ENCODE assay signal across 17 mouse cellular contexts in the genomic region with DNA sequence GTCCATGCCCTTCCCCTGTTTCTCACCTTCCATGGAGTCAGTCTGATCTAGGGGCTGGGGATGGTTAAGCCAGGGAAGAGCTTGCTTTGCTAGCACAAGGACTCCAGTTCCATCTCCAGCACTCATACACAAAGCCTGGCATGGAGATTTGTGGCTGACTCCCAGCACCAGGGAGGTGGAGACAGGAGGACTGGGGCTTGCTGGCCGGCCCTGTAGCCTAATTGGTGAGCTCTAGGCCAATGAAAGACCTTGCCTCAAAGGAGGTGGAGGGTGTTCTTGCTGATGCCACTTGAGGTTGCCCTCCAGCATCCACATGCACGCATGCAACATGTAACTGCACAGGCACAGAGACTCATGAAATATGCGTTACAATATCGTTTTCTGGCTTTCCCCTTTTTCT. TPM values are rescaled to one million over a fixed set of nuclear protein-coding genes. Genes with fewer than 3 reads are reported as not detected.
DNase-seq lines count a peak whose midpoint lies in the region; ATAC-seq and TF ChIP-seq lines count a peak whose summit lies in the region.
"Had no signal": no experiment of that assay in that cellular context is flagged by ENCODE, and none has a peak within 500 bp of the region (broad histone marks: within the 10 kb centered on the region; RNA-seq: fewer than 3 reads in every experiment).

No protein-coding gene starts in this region.

- H3K4me3 ChIP-seq in heart, embryonic 11.5 days (ENCODE audit: low read depth, low read length), result no peak overlapping the region
- H3K4me3 ChIP-seq in liver, adult 2 months (ENCODE audit: insufficient read depth, low read depth, low read length), result no peak overlapping the region
- H3K4me3 ChIP-seq in liver, postnatal 0 days (ENCODE audit: low read depth, low read length), result no peak overlapping the region
- no peak overlapping the region for H3K4me3 ChIP-seq in embryonic facial prominence, embryonic 15.5 days (replicated peaks)
- no peak overlapping the region for H3K4me3 ChIP-seq in stomach, embryonic 15.5 days (replicated peaks)
- H3K4me3 ChIP-seq: hindbrain, embryonic 12.5 days; midbrain, embryonic 12.5 days; neural tube, embryonic 13.5 days had no signal

- H3K4me1 ChIP-seq in heart, embryonic 11.5 days (ENCODE audit: control insufficient read depth, insufficient read depth, low read length), result peaks cover 13% of the 10 kb centered on the region
- peaks cover 27% of the 10 kb centered on the region for H3K4me1 ChIP-seq in liver, adult 2 months (ENCODE audit: control insufficient read depth, insufficient read depth, low read length)
- H3K4me1 ChIP-seq in liver, postnatal 0 days (ENCODE audit: insufficient read depth), result peaks cover 32% of the 10 kb centered on the region
- peaks cover 59% of the 10 kb centered on the region for H3K4me1 ChIP-seq in embryonic facial prominence, embryonic 15.5 days
- H3K4me1 ChIP-seq in stomach, embryonic 15.5 days, result peaks cover 19% of the 10 kb centered on the region

- no peak for TF ChIP-seq EP300 in liver, postnatal 0 days (IDR thresholded peaks at IDR 0.05; ENCODE audit: low read depth)

- no peaks in the 10 kb centered on the region for H3K9me3 ChIP-seq in heart, embryonic 11.5 days (replicated peaks; ENCODE audit: control insufficient read depth, low read length)
- H3K9me3 ChIP-seq in liver, postnatal 0 days (ENCODE audit: low read length), result no peaks in the 10 kb centered on the region
- H3K9me3 ChIP-seq in embryonic facial prominence, embryonic 15.5 days (replicated peaks), result no peaks in the 10 kb centered on the region
- no peaks in the 10 kb centered on the region for H3K9me3 ChIP-seq in stomach, embryonic 15.5 days
- H3K9me3 ChIP-seq: hindbrain, embryonic 12.5 days; midbrain, embryonic 12.5 days; neural tube, embryonic 13.5 days had no signal

- no peak overlapping the region for H3K9ac ChIP-seq in heart, embryonic 11.5 days (ENCODE audit: low read depth, low read length)
- no peak overlapping the region for H3K9ac ChIP-seq in liver, adult 2 months (ENCODE audit: low read depth, low read length)
- H3K9ac ChIP-seq in liver, postnatal 0 days (replicated peaks), result no peak overlapping the region
- no peak overlapping the region for H3K9ac ChIP-seq in embryonic facial prominence, embryonic 15.5 days
- no peak overlapping the region for H3K9ac ChIP-seq in stomach, embryonic 15.5 days
- H3K9ac ChIP-seq: hindbrain, embryonic 12.5 days; midbrain, embryonic 12.5 days; neural tube, embryonic 13.5 days had no signal

- H3K27ac ChIP-seq in heart, embryonic 11.5 days (ENCODE audit: low read depth, low read length), result no peak overlapping the region
- H3K27ac ChIP-seq in liver, adult 2 months (replicated peaks; ENCODE audit: insufficient read depth, low read depth, low read length), result 0 out of 2 replicates have a peak overlapping the region, but pooled peaks have one; percentile 0
- H3K27ac ChIP-seq in liver, postnatal 0 days (ENCODE audit: low read depth), result no peak overlapping the region
- peak overlapping the region; percentile 81 for H3K27ac ChIP-seq in embryonic facial prominence, embryonic 15.5 days (replicated peaks)
- H3K27ac ChIP-seq in stomach, embryonic 15.5 days, result peak overlapping the region; percentile 26; the same call in 1 of the 2 replicates
- H3K27ac ChIP-seq: hindbrain, embryonic 12.5 days; kidney, postnatal 0 days; midbrain, embryonic 12.5 days; neural tube, embryonic 13.5 days had no signal

- WGBS in heart, embryonic 11.5 days (ENCODE audit: insufficient replicate concordance), result 72% methylated on average over 4 of the region's 4 CpGs
- WGBS in liver, adult 2 months, result 81% methylated on average over 4 of the region's 4 CpGs
- WGBS in liver, postnatal 0 days (ENCODE audit: insufficient replicate concordance), result 85% methylated on average over 4 of the region's 4 CpGs
- 71% methylated on average over 4 of the region's 4 CpGs for WGBS in embryonic facial prominence, embryonic 15.5 days
- WGBS in stomach, embryonic 15.5 days, result 80% methylated on average over 4 of the region's 4 CpGs

- ATAC-seq in heart, embryonic 11.5 days (replicated peaks; ENCODE audit: insufficient number of reproducible peaks, low FRiP score, low TSS enrichment), result no peak
- ATAC-seq in liver, postnatal 0 days, result no peak
- no peak for ATAC-seq in embryonic facial prominence, embryonic 15.5 days (ENCODE audit: insufficient number of reproducible peaks, low FRiP score, low TSS enrichment, low read depth)
- ATAC-seq in stomach, embryonic 15.5 days (ENCODE audit: insufficient read depth, low FRiP score, low read depth), result no peak
- ATAC-seq: intestine, embryonic 16.5 days had no signal

- no peak for TF ChIP-seq CTCF in liver, adult 2 months (IDR thresholded peaks at IDR 0.05; ENCODE audit: low read depth, low read length)
- TF ChIP-seq CTCF in liver, postnatal 0 days (IDR thresholded peaks at IDR 0.05; ENCODE audit: low read depth), result no peak

- no peak overlapping the region for H3K4me2 ChIP-seq in heart, embryonic 11.5 days
- no peak overlapping the region for H3K4me2 ChIP-seq in liver, postnatal 0 days (ENCODE audit: low read depth, low read length)
- H3K4me2 ChIP-seq in embryonic facial prominence, embryonic 15.5 days (replicated peaks), result no peak overlapping the region
- no peak overlapping the region for H3K4me2 ChIP-seq in stomach, embryonic 15.5 days
- H3K4me2 ChIP-seq: hindbrain, embryonic 12.5 days; liver, embryonic 11.5 days; midbrain, embryonic 12.5 days; neural tube, embryonic 13.5 days had no signal

- intact Hi-C loops in gastrocnemius, postnatal 36 days (cut with DNase I), result no loop called here

- DNase-seq in heart, adult 18-20 months, result peak; percentile 45 to 60
- peak; percentile 74 for DNase-seq in liver, adult 2 months (ENCODE audit: extremely low read depth, low read depth, low spot score)
- DNase-seq in liver, postnatal 0 days, result no peak
- no peak for DNase-seq in gastrocnemius, postnatal 36 days
- DNase-seq in cerebellum, adult 11 months, result no peak
- DNase-seq: cerebellum, postnatal 10 days; right cerebral cortex, postnatal 25 days; thymus, adult 18-20 months had no signal

- H3K27me3 ChIP-seq in heart, embryonic 11.5 days (ENCODE audit: control insufficient read depth, insufficient read depth, low read length), result no peaks in the 10 kb centered on the region
- no peaks in the 10 kb centered on the region for H3K27me3 ChIP-seq in liver, adult 2 months (ENCODE audit: control insufficient read depth, insufficient read depth, low read length)
- no peaks in the 10 kb centered on the region for H3K27me3 ChIP-seq in liver, postnatal 0 days (ENCODE audit: insufficient read depth, low read length)
- no peaks in the 10 kb centered on the region for H3K27me3 ChIP-seq in embryonic facial prominence, embryonic 15.5 days
- H3K27me3 ChIP-seq in stomach, embryonic 15.5 days (replicated peaks), result no peaks in the 10 kb centered on the region
- H3K27me3 ChIP-seq: hindbrain, embryonic 12.5 days; neural tube, embryonic 13.5 days had no signal

- H3K79me2 ChIP-seq in liver, adult 2 months (ENCODE audit: control insufficient read depth, insufficient read depth, low read length), result peaks cover 3% of the 10 kb centered on the region

- no peaks in the 10 kb centered on the region for H3K36me3 ChIP-seq in heart, embryonic 11.5 days (ENCODE audit: control insufficient read depth, insufficient read depth, low read length)
- no peaks in the 10 kb centered on the region for H3K36me3 ChIP-seq in liver, adult 2 months (ENCODE audit: control insufficient read depth, insufficient read depth, low read length)
- no peaks in the 10 kb centered on the region for H3K36me3 ChIP-seq in liver, postnatal 0 days (replicated peaks; ENCODE audit: insufficient read depth, low read length)
- H3K36me3 ChIP-seq in embryonic facial prominence, embryonic 15.5 days, result no peaks in the 10 kb centered on the region
- no peaks in the 10 kb centered on the region for H3K36me3 ChIP-seq in stomach, embryonic 15.5 days
- H3K36me3 ChIP-seq: hindbrain, embryonic 12.5 days; midbrain, embryonic 12.5 days; neural tube, embryonic 13.5 days had no signal

- no peak for TF ChIP-seq POLR2A in liver, adult 2 months (IDR thresholded peaks at IDR 0.05; ENCODE audit: extremely low read depth, insufficient read depth, low read length)

RNA-seq across cellular contexts. Expression of a gene that starts 6.5 kb away (rescaled TPM):
- 10 to 100 TPM; 20.3 to 31.3 TPM for total RNA-seq in heart, adult 18-20 months (2021)
- polyA plus RNA-seq in heart, embryonic 11.5 days (2014; fragmentation: Nextera tagmentation; extraction: Ambion mirVana), result 38.0 and 41.3 TPM in 2 replicates
- total RNA-seq in liver, adult 2 months (2014; rRNA removed), result 89.5 and 92.5 TPM in 2 replicates
- 16.4 and 17.8 TPM in 2 replicates for polyA plus RNA-seq in liver, adult 2 months (2012; rRNA removed)
- polyA plus RNA-seq in liver, postnatal 0 days (2015; fragmentation: Nextera tagmentation; extraction: Ambion mirVana), result 39.0 and 41.2 TPM in 2 replicates
- polyA plus RNA-seq in embryonic facial prominence, embryonic 15.5 days (2015; fragmentation: Nextera tagmentation; extraction: Ambion mirVana), result 111 and 122 TPM in 2 replicates
- polyA plus RNA-seq in stomach, embryonic 15.5 days (2015; fragmentation: Nextera tagmentation; extraction: Ambion mirVana), result 78.6 and 86.9 TPM in 2 replicates
- total RNA-seq in gastrocnemius, postnatal 36 days (2021), result 10 to 100 TPM; 13.6 to 15.8 TPM

RNA-seq across cellular contexts. Expression of a gene that starts 45.6 kb away (rescaled TPM):
- total RNA-seq in heart, adult 18-20 months (2021), result 10 to 100 TPM; 27.0 to 27.9 TPM
- polyA plus RNA-seq in heart, embryonic 11.5 days (2014; fragmentation: Nextera tagmentation; extraction: Ambion mirVana), result 47.4 and 51.3 TPM in 2 replicates
- 21.8 and 24.1 TPM in 2 replicates for total RNA-seq in liver, adult 2 months (2014; rRNA removed)
- 8.5 and 9.7 TPM in 2 replicates for polyA plus RNA-seq in liver, adult 2 months (2012; rRNA removed)
- polyA plus RNA-seq in liver, postnatal 0 days (2015; fragmentation: Nextera tagmentation; extraction: Ambion mirVana), result 13.5 and 13.7 TPM in 2 replicates
- polyA plus RNA-seq in embryonic facial prominence, embryonic 15.5 days (2015; fragmentation: Nextera tagmentation; extraction: Ambion mirVana), result 47.1 and 48.0 TPM in 2 replicates
- polyA plus RNA-seq in stomach, embryonic 15.5 days (2015; fragmentation: Nextera tagmentation; extraction: Ambion mirVana), result 42.8 and 48.4 TPM in 2 replicates
- 10 to 100 TPM; 20.6 to 22.9 TPM for total RNA-seq in gastrocnemius, postnatal 36 days (2021)

RNA-seq across cellular contexts. Expression of a gene that starts 45.9 kb away (rescaled TPM):
- total RNA-seq in heart, adult 18-20 months (2021), result 10 to 100 TPM; 31.6 to 36.2 TPM
- 69.7 and 70.2 TPM in 2 replicates for polyA plus RNA-seq in heart, embryonic 11.5 days (2014; fragmentation: Nextera tagmentation; extraction: Ambion mirVana)
- 18.7 and 19.7 TPM in 2 replicates for total RNA-seq in liver, adult 2 months (2014; rRNA removed)
- 3.0 and 3.8 TPM in 2 replicates for polyA plus RNA-seq in liver, adult 2 months (2012; rRNA removed)
- polyA plus RNA-seq in liver, postnatal 0 days (2015; fragmentation: Nextera tagmentation; extraction: Ambion mirVana), result 32.6 and 36.5 TPM in 2 replicates
- polyA plus RNA-seq in embryonic facial prominence, embryonic 15.5 days (2015; fragmentation: Nextera tagmentation; extraction: Ambion mirVana), result 67.3 and 67.9 TPM in 2 replicates
- polyA plus RNA-seq in stomach, embryonic 15.5 days (2015; fragmentation: Nextera tagmentation; extraction: Ambion mirVana), result 75.0 and 81.9 TPM in 2 replicates
- 10 to 100 TPM; 31.2 to 32.1 TPM for total RNA-seq in gastrocnemius, postnatal 36 days (2021)

Comparison
In these comparisons a context has a peak if more than half of its experiments do, and no peak if none do; other contexts are left out.
1. DNase-seq: peak in heart, adult 18-20 months (2 of 2) and liver, adult 2 months (single experiment); none in liver, postnatal 0 days (single experiment), gastrocnemius, postnatal 36 days (0 of 2) and cerebellum, adult 11 months (single experiment).
2. H3K27ac ChIP-seq: peak in liver, adult 2 months (single experiment), embryonic facial prominence, embryonic 15.5 days (single experiment) and stomach, embryonic 15.5 days (single experiment); none in heart, embryonic 11.5 days (single experiment) and liver, postnatal 0 days (single experiment).